Mouse (Mus musculus) urinary bladder, postnatal 25 days (tissue): ENCODE data around the gene Vmn1r7.
"Not testable (repeated sequence)": the region's sequence is repeated elsewhere in the genome, so short reads cannot be mapped to it uniquely, and the experiment has no call there.

Source experiments
- DNase-seq: peaks from one replicate; pipeline ENCODE4 v3.0.0; 2022; ENCODE audit warnings: low spot score

Vmn1r7 gene

DNA sequence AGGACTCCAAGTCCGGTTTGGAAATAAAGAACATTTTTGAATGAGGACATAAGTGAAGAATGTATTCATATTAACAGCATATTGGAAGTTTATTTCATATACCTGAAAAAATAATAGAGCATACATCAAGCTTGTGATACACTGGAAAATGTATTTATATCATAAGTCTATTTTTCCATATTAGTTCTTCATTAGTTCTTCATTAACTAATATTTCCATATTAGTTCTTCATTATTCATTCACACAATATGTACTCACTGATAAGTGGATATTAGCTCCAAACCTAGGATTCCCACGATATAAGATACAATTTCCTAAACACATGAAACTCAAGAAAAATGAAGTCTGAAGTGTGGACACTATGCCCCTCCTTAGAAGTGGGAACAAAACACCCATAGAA lies at the start of gene Vmn1r7:
TSS of gene Vmn1r7 (minus strand) at position 101 of the 400 bp plus-strand sequence.
- not testable (repeated sequence) for DNase-seq

DNA sequence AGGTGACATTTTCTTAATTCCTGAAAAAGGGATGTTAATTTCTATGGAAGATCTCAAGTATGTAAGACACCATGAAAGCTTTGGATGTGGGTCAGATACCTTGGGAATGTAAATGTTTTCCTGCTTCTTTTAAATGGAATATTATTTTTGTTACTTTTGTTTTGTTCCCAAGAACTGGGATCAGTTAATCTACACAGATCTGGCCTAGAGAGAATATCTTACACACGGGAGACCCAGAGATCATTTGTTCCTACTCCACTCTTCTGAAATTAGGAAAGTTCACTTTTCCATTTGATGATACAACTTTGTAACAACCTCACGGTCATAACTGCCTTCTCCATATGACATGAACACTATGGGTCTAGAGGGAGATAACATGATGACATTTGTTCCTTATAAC lies 41.4 kb upstream of the Vmn1r7 start, which contains the start of gene Vmn1r9:
TSS of gene Vmn1r9 (plus strand) at position 301 of the 400 bp plus-strand sequence.
- DNase-seq = no peak

DNA sequence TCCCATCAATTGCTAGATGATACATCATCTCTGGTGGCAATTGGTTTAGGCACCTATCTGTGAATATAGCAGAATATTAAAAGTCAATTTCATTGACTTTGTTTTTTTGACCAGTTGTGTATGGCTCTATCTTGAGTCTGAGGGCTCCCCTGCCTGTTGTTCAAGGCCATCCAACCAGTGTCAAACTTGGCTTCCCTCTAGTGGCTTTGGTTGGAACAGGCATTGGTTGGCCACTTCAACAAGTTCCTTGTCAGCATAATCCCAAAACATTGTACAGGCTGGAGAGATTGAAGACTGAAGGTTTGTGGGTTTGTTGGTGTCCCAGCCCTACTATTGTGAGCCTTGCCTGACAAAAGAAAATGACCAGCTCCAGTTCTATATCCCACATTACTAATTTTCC lies 38.6 kb upstream of the Vmn1r7 start:
- DNase-seq = no peak

DNA sequence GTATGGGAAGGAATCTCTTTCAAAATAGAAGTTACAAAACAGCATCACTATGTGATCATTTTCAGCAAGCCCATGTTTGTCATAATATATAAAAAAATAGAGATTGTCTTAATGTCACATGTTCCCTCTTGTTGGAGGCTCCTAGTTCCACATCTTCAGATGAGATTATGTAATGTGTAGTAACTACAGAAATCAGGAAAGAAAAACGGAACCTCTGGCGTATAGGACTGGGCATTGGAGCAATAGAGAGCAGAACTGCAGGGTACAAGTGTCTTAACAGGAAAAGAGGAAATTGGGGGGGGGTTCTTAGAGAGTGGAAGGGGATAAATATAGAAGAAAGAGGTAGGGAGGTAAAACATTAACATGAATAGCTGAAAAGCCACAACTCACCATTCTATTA lies 9.6 kb upstream of the Vmn1r7 start:
- DNase-seq = no peak

DNA sequence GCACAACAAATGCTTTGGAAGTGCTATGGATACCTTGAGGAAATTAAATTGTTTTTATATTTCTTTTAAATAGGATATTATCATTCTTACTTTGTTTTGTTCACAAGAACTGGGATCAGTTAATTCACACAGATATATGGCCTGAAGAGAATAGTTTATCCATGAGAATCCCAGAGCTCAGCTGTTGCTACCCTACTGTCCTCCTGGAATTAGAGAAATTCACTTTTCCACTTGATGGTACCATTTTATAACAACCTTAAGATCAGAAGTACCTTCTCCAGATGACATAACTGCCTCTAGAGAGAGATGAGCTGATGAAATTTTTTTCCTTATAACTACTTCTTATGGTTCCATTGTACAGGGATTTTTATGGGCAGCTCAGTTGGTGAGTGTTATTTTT lies 6.9 kb upstream of the Vmn1r7 start, which contains the start of gene Vmn1r8:
TSS of gene Vmn1r8 (plus strand) at position 301 of the 400 bp plus-strand sequence.
- DNase-seq = no peak

DNA sequence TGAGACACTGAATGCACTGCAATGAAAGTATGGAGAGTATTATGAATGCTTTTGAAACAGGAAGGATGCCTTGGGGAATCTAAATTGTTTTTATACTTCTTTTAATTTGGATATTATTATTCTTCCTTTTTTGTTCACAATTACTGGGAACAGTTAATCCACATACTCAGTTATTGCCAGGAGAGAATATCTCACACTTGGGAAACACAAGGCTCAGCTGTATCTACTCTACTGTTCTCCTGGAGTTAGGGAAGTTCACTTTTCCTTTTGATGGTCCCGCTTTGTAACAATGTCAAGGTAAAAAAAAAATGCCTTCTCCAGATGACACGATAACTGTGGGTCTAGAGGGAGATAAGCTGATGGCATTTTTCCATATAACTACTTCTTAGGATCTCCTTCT lies 28.2 kb downstream of the Vmn1r7 start, which contains the start of gene Vmn1r6:
TSS of gene Vmn1r6 (plus strand) at position 301 of the 400 bp plus-strand sequence.
- DNase-seq = no peak
